Mouse (Mus musculus): ENCODE measurements at regions not wholly inside any gene's neighbourhood (a gene's known extent, or its start where the extent isn't known, plus 50 kb on each side); places are given as distances from the start of the nearest gene placed in this dataset.

- Histone ChIP-seq H3K4me3 (no peak overlapping the region), H3K4me1 (replicated peaks) (peaks cover 4% of the 10 kb centered on the region; the same call in 1 of the 2 replicates), H3K9ac (no peak overlapping the region), H3K27me3 (peaks cover 95% of the 10 kb centered on the region), H3K36me3 (no peaks in the 10 kb centered on the region), H3K4me2 (no peak overlapping the region), H3K27ac (replicated peaks) (no peak overlapping the region), H3K9me3 (no peaks in the 10 kb centered on the region)
- WGBS = 60% methylated on average over 8 of the region's 8 CpGs
- ATAC-seq (ENCODE audit: low read depth) = no peak
Observed at GRCm38 (mm10) chr6:100052955-100053795, 234.1 kb downstream of the Rybp start.

DNA sequence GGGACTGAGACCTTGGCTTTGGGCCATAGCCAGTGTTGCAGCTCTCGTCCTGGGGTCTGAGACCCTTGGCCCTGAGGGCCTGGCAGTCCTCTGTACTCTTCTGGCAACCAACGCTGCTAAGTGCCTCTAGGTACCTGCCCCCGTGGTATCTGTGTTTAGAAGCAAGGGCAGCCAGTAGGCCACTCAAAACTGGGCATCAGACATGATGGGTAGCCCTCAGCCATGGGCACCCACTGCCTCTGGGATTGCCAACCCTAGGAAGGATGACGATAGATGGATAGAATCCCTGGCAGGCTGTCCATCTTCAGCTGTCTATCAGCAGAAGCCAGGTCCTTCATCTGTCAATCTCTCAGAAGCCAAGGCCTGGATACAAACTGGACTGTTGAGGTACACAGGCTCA is 234.9 kb downstream of the Rybp start:
- H3K4me3 ChIP-seq = no peak overlapping the region
- no peak overlapping the region for H3K4me2 ChIP-seq
- peaks cover 8% of the 10 kb centered on the region; the same call in 1 of the 2 replicates for H3K4me1 ChIP-seq (replicated peaks)
- no peaks in the 10 kb centered on the region for H3K9me3 ChIP-seq
- H3K9ac ChIP-seq = no peak overlapping the region
- WGBS = 89% methylated on average over 4 of the region's 4 CpGs
- H3K27ac ChIP-seq (replicated peaks) = no peak overlapping the region
- peaks cover 98% of the 10 kb centered on the region for H3K27me3 ChIP-seq
- H3K36me3 ChIP-seq = no peaks in the 10 kb centered on the region
- ATAC-seq (ENCODE audit: low read depth) = no peak

GRCm38 (mm10) chr6:100049036-100049435 is 238.2 kb downstream of the Rybp start:
- Histone ChIP-seq H3K27me3 (peaks cover 96% of the 10 kb centered on the region), H3K27ac (replicated peaks) (no peak overlapping the region), H3K9me3 (no peaks in the 10 kb centered on the region), H3K4me1 (replicated peaks) (peaks cover 28% of the 10 kb centered on the region), H3K9ac (no peak overlapping the region), H3K36me3 (no peaks in the 10 kb centered on the region), H3K4me2 (no peak overlapping the region), H3K4me3 (no peak overlapping the region)
- no peak for ATAC-seq (ENCODE audit: low read depth)
- WGBS = 96% methylated on average over 3 of the region's 3 CpGs

- H3K27me3 ChIP-seq = peaks cover 96% of the 10 kb centered on the region
- H3K27ac ChIP-seq (replicated peaks) = no peak overlapping the region
- peak; percentile 78 for ATAC-seq (ENCODE audit: low read depth)
Observed at GRCm38 (mm10) chr6:100046186-100046990, 240.9 kb downstream of the Rybp start.

DNA sequence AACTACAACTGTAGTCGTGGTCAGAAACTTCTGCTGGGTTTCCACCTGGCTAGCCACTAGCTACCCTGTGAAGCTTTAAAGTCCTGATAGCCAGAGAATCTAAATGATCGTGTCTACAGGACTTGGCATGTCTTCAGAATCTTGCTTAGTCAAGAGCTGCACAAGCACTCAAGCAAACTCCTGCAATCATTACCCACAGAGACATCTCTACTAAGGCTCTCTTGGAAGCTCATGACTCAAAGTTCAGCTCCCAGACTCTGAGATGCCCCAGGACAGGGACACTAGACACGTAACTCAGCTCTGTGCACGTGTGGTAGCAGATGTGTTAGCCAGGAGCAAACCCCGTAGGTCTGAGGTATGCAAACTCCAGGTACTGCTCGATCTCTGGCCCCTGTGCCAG is 242.2 kb downstream of the Rybp start:
- no peak overlapping the region for H3K4me3 ChIP-seq
- no peak for ATAC-seq (ENCODE audit: low read depth)
- H3K27ac ChIP-seq (replicated peaks) = no peak overlapping the region
- no peak overlapping the region for H3K4me2 ChIP-seq
- no peaks in the 10 kb centered on the region for H3K9me3 ChIP-seq
- WGBS = 82% methylated on average over 6 of the region's 6 CpGs
- no peak overlapping the region for H3K9ac ChIP-seq
- H3K4me1 ChIP-seq (replicated peaks) = peaks cover 26% of the 10 kb centered on the region
- no peaks in the 10 kb centered on the region for H3K36me3 ChIP-seq
- H3K27me3 ChIP-seq = peaks cover 93% of the 10 kb centered on the region

More at GRCm38 (mm10) chr6:100046186-100046990, 240.9 kb downstream of the Rybp start:
- Histone ChIP-seq H3K9ac (no peak overlapping the region), H3K4me3 (no peak overlapping the region), H3K9me3 (no peaks in the 10 kb centered on the region), H3K36me3 (no peaks in the 10 kb centered on the region), H3K4me1 (replicated peaks) (peaks cover 27% of the 10 kb centered on the region), H3K4me2 (peak overlapping the region; percentile 25; the same call in 1 of the 2 replicates)
- whole genome bisulfite sequencing = 11% methylated on average over 12 of the region's 12 CpGs

DNA sequence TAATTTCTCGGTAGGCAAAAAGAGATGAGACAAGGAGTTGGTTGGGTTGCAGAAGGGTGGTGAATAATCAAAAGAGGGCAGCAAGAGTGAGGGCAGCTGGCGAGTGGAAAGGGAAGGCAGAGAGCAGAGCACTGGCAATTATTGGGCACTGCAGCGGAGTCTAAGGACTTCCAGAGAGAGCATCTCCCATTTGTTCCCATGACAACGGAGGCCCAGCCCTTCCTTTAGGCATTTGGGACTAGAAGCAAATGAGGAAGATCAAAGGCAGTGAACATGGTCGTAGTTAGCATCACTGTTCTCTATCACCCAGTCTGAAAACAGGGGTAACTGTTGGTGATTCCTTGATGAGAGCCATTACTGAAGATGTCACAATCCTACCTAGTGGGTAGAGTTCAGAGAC is 246.1 kb downstream of the Rybp start:
- Histone ChIP-seq H3K27me3 (peaks cover 82% of the 10 kb centered on the region), H3K9ac (no peak overlapping the region), H3K4me2 (no peak overlapping the region), H3K9me3 (no peaks in the 10 kb centered on the region), H3K4me3 (no peak overlapping the region), H3K4me1 (replicated peaks) (peaks cover 10% of the 10 kb centered on the region), H3K36me3 (no peaks in the 10 kb centered on the region), H3K27ac (replicated peaks) (no peak overlapping the region)
- 32% methylated on average over 5 of the region's 5 CpGs for WGBS
- ATAC-seq (ENCODE audit: low read depth) = no peak; the same call in 1 of the 2 replicates

DNA sequence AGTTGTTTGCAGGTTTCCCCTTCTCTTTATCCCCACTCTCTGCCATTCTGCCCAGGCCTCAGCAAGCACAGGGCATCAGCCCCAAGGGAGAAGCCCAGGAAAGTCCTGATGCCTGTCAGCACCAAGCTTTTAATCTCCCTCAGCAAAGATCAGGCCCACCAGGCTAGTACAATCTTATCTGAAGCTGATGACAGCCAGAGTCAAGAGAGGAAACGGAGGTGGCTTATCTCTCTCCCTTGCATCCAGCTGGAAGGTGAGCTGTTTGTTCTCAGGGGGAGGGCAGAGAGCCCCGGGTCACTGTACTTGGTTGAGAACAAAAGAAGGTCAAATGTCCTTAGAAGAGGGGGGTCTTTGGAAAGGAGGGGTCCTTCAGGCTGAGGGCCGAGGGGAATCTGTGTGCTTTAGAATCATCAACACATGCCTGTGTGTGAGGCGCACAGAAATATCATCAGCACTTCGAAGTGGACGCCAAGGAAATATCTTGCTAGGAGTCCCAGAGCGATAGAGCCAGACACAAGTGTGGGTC is 246.8 kb downstream of the Rybp start:
- ATAC-seq (ENCODE audit: low read depth) = no peak
- no peaks in the 10 kb centered on the region for H3K9me3 ChIP-seq
- no peak overlapping the region for H3K9ac ChIP-seq
- H3K36me3 ChIP-seq = no peaks in the 10 kb centered on the region
- H3K27me3 ChIP-seq = peaks cover 83% of the 10 kb centered on the region
- no peak overlapping the region for H3K4me3 ChIP-seq
- H3K27ac ChIP-seq (replicated peaks) = no peak overlapping the region
- 55% methylated on average over 7 of the region's 7 CpGs for WGBS
- no peak overlapping the region for H3K4me2 ChIP-seq
- H3K4me1 ChIP-seq (replicated peaks) = peaks cover 3% of the 10 kb centered on the region; the same call in 1 of the 2 replicates

DNA sequence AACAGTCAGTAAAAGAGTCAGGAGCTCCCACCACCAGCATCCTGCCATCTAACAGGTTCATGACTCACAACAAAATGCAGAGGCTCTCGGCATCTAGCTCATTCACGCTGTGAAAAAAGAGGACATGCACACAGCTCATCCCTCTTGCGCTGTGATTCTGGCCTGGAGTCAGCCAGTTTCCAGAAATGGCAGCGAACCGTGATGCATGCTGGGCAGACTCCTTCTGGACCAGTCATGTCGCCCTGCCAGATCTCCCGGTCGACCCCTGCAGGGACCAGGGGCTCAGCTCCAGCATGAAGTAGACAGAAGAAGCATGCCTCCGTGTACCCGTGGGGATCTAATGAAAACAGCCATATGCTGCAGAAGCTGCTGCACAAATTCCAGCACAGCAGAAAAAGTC is 254.6 kb downstream of the Rybp start:
- 73% methylated on average over 10 of the region's 10 CpGs for WGBS
- no peak overlapping the region for H3K4me2 ChIP-seq
- no peak overlapping the region for H3K27ac ChIP-seq (replicated peaks)
- peaks cover 9% of the 10 kb centered on the region; the same call in 1 of the 2 replicates for H3K4me1 ChIP-seq (replicated peaks)
- H3K27me3 ChIP-seq = peaks cover 83% of the 10 kb centered on the region
- no peaks in the 10 kb centered on the region for H3K36me3 ChIP-seq
- H3K9ac ChIP-seq = no peak overlapping the region
- no peak overlapping the region for H3K4me3 ChIP-seq
- ATAC-seq (ENCODE audit: low read depth) = no peak
- no peaks in the 10 kb centered on the region for H3K9me3 ChIP-seq

- Histone ChIP-seq H3K9ac (no peak overlapping the region), H3K36me3 (no peaks in the 10 kb centered on the region), H3K4me3 (no peak overlapping the region), H3K27me3 (peaks cover 76% of the 10 kb centered on the region), H3K27ac (replicated peaks) (no peak overlapping the region), H3K9me3 (no peaks in the 10 kb centered on the region), H3K4me2 (no peak overlapping the region), H3K4me1 (replicated peaks) (peaks cover 17% of the 10 kb centered on the region)
- ATAC-seq (ENCODE audit: low read depth) = no peak
- 44% methylated on average over 2 of the region's 2 CpGs for WGBS
Observed at GRCm38 (mm10) chr6:100030522-100030921, 256.8 kb downstream of the Rybp start.

DNA sequence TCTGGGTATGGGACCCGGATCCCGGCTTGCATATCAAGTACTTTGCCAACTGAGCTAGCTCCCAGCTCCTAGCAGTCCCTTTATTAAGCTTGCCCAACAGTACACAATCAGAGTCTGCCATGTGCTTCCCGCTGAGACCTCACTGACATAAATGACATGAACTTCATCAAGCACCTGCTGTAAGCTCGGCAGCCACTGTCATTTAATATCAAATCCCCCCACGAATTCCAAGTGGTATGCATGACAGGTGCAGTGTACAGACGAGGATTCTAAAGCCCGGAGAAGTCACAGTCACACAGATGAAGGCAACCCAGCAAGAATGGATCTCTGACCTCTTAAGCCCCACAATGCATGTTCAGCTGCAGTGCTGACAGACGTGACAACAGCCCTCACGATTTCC is 257.3 kb downstream of the Rybp start:
- no peak overlapping the region for H3K27ac ChIP-seq (replicated peaks)
- ATAC-seq (ENCODE audit: low read depth) = no peak
- WGBS = 47% methylated on average over 9 of the region's 9 CpGs

GRCm38 (mm10) chr6:100027524-100027923 is 259.8 kb downstream of the Rybp start:
- ATAC-seq (ENCODE audit: low read depth) = no peak
- WGBS = 38% methylated on average over 5 of the region's 5 CpGs

More for the DNA sequence above, 257.3 kb downstream of the Rybp start:
- Histone ChIP-seq H3K36me3 (no peaks in the 10 kb centered on the region), H3K9me3 (no peaks in the 10 kb centered on the region), H3K9ac (no peak overlapping the region), H3K4me1 (replicated peaks) (peaks cover 22% of the 10 kb centered on the region), H3K27me3 (peaks cover 71% of the 10 kb centered on the region), H3K4me3 (no peak overlapping the region), H3K4me2 (no peak overlapping the region)

DNA sequence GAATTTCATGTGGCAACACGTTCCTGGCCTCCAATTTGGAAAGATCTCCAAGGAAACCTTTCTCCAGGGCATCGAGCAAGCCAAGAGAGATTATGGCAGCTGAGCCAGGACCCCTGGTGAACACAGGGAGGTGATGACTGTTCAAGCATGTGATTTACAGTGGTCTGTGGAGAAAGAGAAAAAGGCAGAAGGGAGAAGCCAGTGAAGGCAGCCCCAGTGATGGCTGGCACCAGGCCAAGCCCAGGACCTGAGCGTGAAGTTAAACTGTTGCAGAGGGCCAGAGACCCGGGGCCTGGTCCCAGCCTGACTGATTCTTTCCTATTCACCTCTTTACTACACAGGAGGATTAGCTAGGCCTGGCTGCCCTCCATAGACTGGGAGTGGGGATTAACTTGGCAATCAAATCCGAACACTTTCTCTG is 261.7 kb downstream of the Rybp start:
- peak; percentile 78 for ATAC-seq (ENCODE audit: low read depth)
- no peaks in the 10 kb centered on the region for H3K36me3 ChIP-seq
- H3K9me3 ChIP-seq = no peaks in the 10 kb centered on the region
- peaks cover 62% of the 10 kb centered on the region for H3K27me3 ChIP-seq
- H3K27ac ChIP-seq (replicated peaks) = no peak overlapping the region
- H3K4me1 ChIP-seq (replicated peaks) = peaks cover 28% of the 10 kb centered on the region
- WGBS = 21% methylated on average over 5 of the region's 5 CpGs
- H3K4me2 ChIP-seq = no peak overlapping the region
- no peak overlapping the region for H3K4me3 ChIP-seq
- H3K9ac ChIP-seq = no peak overlapping the region

More at GRCm38 (mm10) chr6:100027524-100027923, 259.8 kb downstream of the Rybp start:
- Histone ChIP-seq H3K9me3 (no peaks in the 10 kb centered on the region), H3K27ac (replicated peaks) (no peak overlapping the region), H3K4me3 (no peak overlapping the region), H3K4me2 (no peak overlapping the region), H3K4me1 (replicated peaks) (peaks cover 28% of the 10 kb centered on the region), H3K9ac (no peak overlapping the region), H3K36me3 (no peaks in the 10 kb centered on the region), H3K27me3 (peaks cover 64% of the 10 kb centered on the region)

Data from neural tube, embryonic 13.5 days (tissue).